26 mouse cellular contexts compared by ENCODE assay signal in genomic region chr7:100479100-100479822, GRCm38 (mm10). TPM values are rescaled to one million over a fixed set of nuclear protein-coding genes. Genes with fewer than 3 reads are reported as not detected.
A peak's percentile ranks its signal among the peaks of the same experiment; 100 is the strongest.
DNase-seq lines count a peak whose midpoint lies in the region; ATAC-seq and TF ChIP-seq lines count a peak whose summit lies in the region.
"Had no signal": no experiment of that assay in that cellular context is flagged by ENCODE, and none has a peak within 500 bp of the region (broad histone marks: within the 10 kb centered on the region; RNA-seq: fewer than 3 reads in every experiment).

No protein-coding gene starts in this region.

- no peak overlapping the region for H3K4me3 ChIP-seq in hindbrain, embryonic 13.5 days
- no peak overlapping the region for H3K4me3 ChIP-seq in hindbrain, embryonic 11.5 days (ENCODE audit: low read depth, low read length)
- no peak overlapping the region for H3K4me3 ChIP-seq in stomach, postnatal 0 days (ENCODE audit: low read depth, low read length)
- H3K4me3 ChIP-seq: forebrain, embryonic 15.5 days; heart, adult 2 months; left cerebral cortex, adult 2 months; limb, embryonic 10.5 days; liver, embryonic 15.5 days; lung, embryonic 15.5 days; midbrain, embryonic 15.5 days; myocyte; neural tube, embryonic 13.5 days had no signal

- no peak for TF ChIP-seq CTCF in stomach, postnatal 0 days (IDR thresholded peaks at IDR 0.05; ENCODE audit: low read depth)

- H3K27ac ChIP-seq in hindbrain, embryonic 13.5 days = no peak overlapping the region; the same call in 1 of the 2 replicates
- H3K27ac ChIP-seq in hindbrain, embryonic 11.5 days (ENCODE audit: low read depth, low read length) = no peak overlapping the region
- H3K27ac ChIP-seq in stomach, postnatal 0 days (replicated peaks) = no peak overlapping the region
- H3K27ac ChIP-seq: forebrain, embryonic 15.5 days; heart, adult 2 months; left cerebral cortex, adult 2 months; liver, embryonic 15.5 days; lung, embryonic 15.5 days; midbrain, embryonic 15.5 days; neural tube, embryonic 13.5 days had no signal

- no peak for ATAC-seq in hindbrain, embryonic 13.5 days (ENCODE audit: low FRiP score)
- ATAC-seq in hindbrain, embryonic 11.5 days (ENCODE audit: low FRiP score) = no peak
- ATAC-seq in stomach, postnatal 0 days (ENCODE audit: low FRiP score, low TSS enrichment) = peak; percentile 31; the same call in 1 of the 2 replicates
- ATAC-seq: forebrain, embryonic 15.5 days; midbrain, embryonic 15.5 days had no signal

- 0 out of 2 replicates have a peak overlapping the region, but pooled peaks have one; percentile 19 for H3K9ac ChIP-seq in hindbrain, embryonic 13.5 days
- no peak overlapping the region for H3K9ac ChIP-seq in hindbrain, embryonic 11.5 days (ENCODE audit: low read depth, low read length)
- no peak overlapping the region for H3K9ac ChIP-seq in stomach, postnatal 0 days (ENCODE audit: low read length)
- H3K9ac ChIP-seq: forebrain, embryonic 15.5 days; liver, embryonic 15.5 days; lung, embryonic 15.5 days; midbrain, embryonic 15.5 days; neural tube, embryonic 13.5 days had no signal

- no peak for TF ChIP-seq EP300 in stomach, postnatal 0 days (optimal IDR thresholded peaks at IDR 0.05)

- no peaks in the 10 kb centered on the region for H3K9me3 ChIP-seq in hindbrain, embryonic 13.5 days
- H3K9me3 ChIP-seq in hindbrain, embryonic 11.5 days (ENCODE audit: control insufficient read depth, low read length) = no peaks in the 10 kb centered on the region
- H3K9me3 ChIP-seq in stomach, postnatal 0 days (ENCODE audit: control insufficient read depth, low read length) = no peaks in the 10 kb centered on the region
- H3K9me3 ChIP-seq: forebrain, embryonic 15.5 days; limb, embryonic 10.5 days; liver, embryonic 15.5 days; lung, embryonic 15.5 days; midbrain, embryonic 15.5 days; neural tube, embryonic 13.5 days had no signal

- H3K4me2 ChIP-seq in hindbrain, embryonic 13.5 days = no peak overlapping the region
- no peak overlapping the region for H3K4me2 ChIP-seq in hindbrain, embryonic 11.5 days (replicated peaks; ENCODE audit: low read depth, low read length)
- H3K4me2 ChIP-seq in stomach, postnatal 0 days (replicated peaks; ENCODE audit: low read depth) = no peak overlapping the region
- H3K4me2 ChIP-seq: forebrain, embryonic 15.5 days; liver, embryonic 15.5 days; lung, embryonic 15.5 days; midbrain, embryonic 15.5 days; neural tube, embryonic 13.5 days had no signal

- WGBS in hindbrain, embryonic 13.5 days = 83% methylated on average over 20 of the region's 20 CpGs
- WGBS in hindbrain, embryonic 11.5 days = 83% methylated on average over 20 of the region's 20 CpGs
- WGBS in stomach, postnatal 0 days = 60% methylated on average over 20 of the region's 20 CpGs

- DNase-seq in cerebellum, postnatal 14 days = peak; percentile 48 to 60
- DNase-seq in cerebellum, adult 9-10 months = no peak
- DNase-seq in hindbrain, embryonic 11.5 days (ENCODE audit: low spot score) = no peak
- DNase-seq in left cerebral cortex, postnatal 4 days = peak; percentile 67
- DNase-seq in left cerebral cortex, adult 8-10 months (ENCODE audit: low spot score in 2 of 2) = no peak
- DNase-seq in stomach, postnatal 0 days (ENCODE audit: low spot score) = no peak
- no peak for DNase-seq in thymus, postnatal 0 days (ENCODE audit: low spot score)
- DNase-seq: adrenal gland, postnatal 36 days; gastrocnemius, postnatal 25 days; heart, adult 2 months; kidney, adult 18-20 months; layer of hippocampus, adult 9-11 months; lung, postnatal 36 days had no signal

- H3K36me3 ChIP-seq in hindbrain, embryonic 13.5 days = no peaks in the 10 kb centered on the region
- no peaks in the 10 kb centered on the region for H3K36me3 ChIP-seq in hindbrain, embryonic 11.5 days (ENCODE audit: control insufficient read depth, insufficient read depth, low read length)
- H3K36me3 ChIP-seq in stomach, postnatal 0 days (ENCODE audit: control insufficient read depth, insufficient read depth, low read length) = no peaks in the 10 kb centered on the region
- H3K36me3 ChIP-seq: forebrain, embryonic 15.5 days; limb, embryonic 10.5 days; liver, embryonic 15.5 days; lung, embryonic 15.5 days; midbrain, embryonic 15.5 days; neural tube, embryonic 13.5 days had no signal

- intact Hi-C loops in left cerebral cortex, postnatal 4 days (cut with DNase I) = no loop called here

- H3K27me3 ChIP-seq in hindbrain, embryonic 13.5 days = no peaks in the 10 kb centered on the region
- H3K27me3 ChIP-seq in hindbrain, embryonic 11.5 days (ENCODE audit: control insufficient read depth, insufficient read depth, low read length) = no peaks in the 10 kb centered on the region
- H3K27me3 ChIP-seq in stomach, postnatal 0 days (ENCODE audit: control insufficient read depth, insufficient read depth, low read length) = no peaks in the 10 kb centered on the region
- H3K27me3 ChIP-seq: forebrain, embryonic 15.5 days; liver, embryonic 15.5 days; lung, embryonic 15.5 days; midbrain, embryonic 15.5 days; neural tube, embryonic 13.5 days; Patski had no signal

- H3K4me1 ChIP-seq in hindbrain, embryonic 13.5 days (replicated peaks) = peaks cover 9% of the 10 kb centered on the region; the same call in 1 of the 2 replicates
- H3K4me1 ChIP-seq in hindbrain, embryonic 11.5 days (replicated peaks; ENCODE audit: control insufficient read depth, insufficient read depth, low read length) = 0 out of 2 replicates have a peak, but pooled peaks cover 3% of the 10 kb centered on the region
- H3K4me1 ChIP-seq in stomach, postnatal 0 days (replicated peaks; ENCODE audit: control insufficient read depth, insufficient read depth) = peaks cover 4% of the 10 kb centered on the region; the same call in 1 of the 2 replicates
- H3K4me1 ChIP-seq: forebrain, embryonic 15.5 days; midbrain, embryonic 15.5 days had no signal

RNA-seq across cellular contexts. Expression of gene Ucp3, which starts 6.5 kb away (rescaled TPM):
- polyA plus RNA-seq in hindbrain, embryonic 13.5 days (2015; fragmentation: Nextera tagmentation; extraction: Ambion mirVana) = not detected in 2 replicates
- not detected in 2 replicates for polyA plus RNA-seq in hindbrain, embryonic 11.5 days (2014; fragmentation: Nextera tagmentation; extraction: Ambion mirVana)
- under 1 TPM in 1 of 2 experiments, not detected in 1; 0.28 TPM for total RNA-seq in left cerebral cortex, postnatal 4 days (2021)
- 1 to 10 TPM; 2.8 to 5.7 (median 3.3) TPM for total RNA-seq in left cerebral cortex, adult 8-10 months (2022)
- 1.4 and 1.7 TPM in 2 replicates for polyA plus RNA-seq in stomach, postnatal 0 days (2015; fragmentation: Nextera tagmentation; extraction: Ambion mirVana)
- polyA plus RNA-seq in thymus, postnatal 0 days (2015; fragmentation: Nextera tagmentation; extraction: Ambion mirVana) = 0.12 and 0.14 TPM in 2 replicates
- total RNA-seq: megakaryocyte-erythroid progenitor cell, adult 5-6 weeks had no signal
- polyA plus RNA-seq: forebrain, embryonic 15.5 days; limb, embryonic 10.5 days; midbrain, embryonic 15.5 days; neural tube, embryonic 13.5 days had no signal

RNA-seq across cellular contexts. Expression of gene Ucp2, which starts 13.9 kb away (rescaled TPM):
- 75.2 and 78.6 TPM in 2 replicates for polyA plus RNA-seq in hindbrain, embryonic 13.5 days (2015; fragmentation: Nextera tagmentation; extraction: Ambion mirVana)
- polyA plus RNA-seq in hindbrain, embryonic 11.5 days (2014; fragmentation: Nextera tagmentation; extraction: Ambion mirVana) = 97.7 and 99.6 TPM in 2 replicates
- total RNA-seq in left cerebral cortex, postnatal 4 days (2021) = 10 to 100 TPM; 46.2 to 47.2 TPM
- total RNA-seq in left cerebral cortex, adult 8-10 months (2022) = 100 to 1,000 TPM in 1 of 4 experiments, 10 to 100 TPM in 3; 63.3 to 124 (median 79.8) TPM
- 618 and 662 TPM in 2 replicates for polyA plus RNA-seq in stomach, postnatal 0 days (2015; fragmentation: Nextera tagmentation; extraction: Ambion mirVana)
- polyA plus RNA-seq in thymus, postnatal 0 days (2015; fragmentation: Nextera tagmentation; extraction: Ambion mirVana) = 803 and 920 TPM in 2 replicates

RNA-seq across cellular contexts. Expression of gene Dnajb13, which starts 35.5 kb away (rescaled TPM):
- 4.4 and 8.5 TPM in 2 replicates for polyA plus RNA-seq in hindbrain, embryonic 13.5 days (2015; fragmentation: Nextera tagmentation; extraction: Ambion mirVana)
- 7.1 and 7.8 TPM in 2 replicates for polyA plus RNA-seq in hindbrain, embryonic 11.5 days (2014; fragmentation: Nextera tagmentation; extraction: Ambion mirVana)
- under 1 TPM; 0.38 to 0.62 TPM for total RNA-seq in left cerebral cortex, postnatal 4 days (2021)
- 1 to 10 TPM in 1 of 4 experiments, under 1 TPM in 3; 0.48 to 1.1 (median 0.79) TPM for total RNA-seq in left cerebral cortex, adult 8-10 months (2022)
- 0.45 and 0.54 TPM in 2 replicates for polyA plus RNA-seq in stomach, postnatal 0 days (2015; fragmentation: Nextera tagmentation; extraction: Ambion mirVana)
- polyA plus RNA-seq in thymus, postnatal 0 days (2015; fragmentation: Nextera tagmentation; extraction: Ambion mirVana) = 1.7 TPM in 2 replicates
- total RNA-seq: gastrocnemius, postnatal 25 days; heart, adult 2 months; heart, postnatal 25 days had no signal
- polyA plus RNA-seq: heart, embryonic 14.5 days had no signal

RNA-seq across cellular contexts. Expression of gene Coa4, which starts 57.6 kb away (rescaled TPM):
- polyA plus RNA-seq in hindbrain, embryonic 13.5 days (2015; fragmentation: Nextera tagmentation; extraction: Ambion mirVana) = 15.8 and 17.2 TPM in 2 replicates
- 20.6 and 22.8 TPM in 2 replicates for polyA plus RNA-seq in hindbrain, embryonic 11.5 days (2014; fragmentation: Nextera tagmentation; extraction: Ambion mirVana)
- 1 to 10 TPM; 8.9 to 9.0 TPM for total RNA-seq in left cerebral cortex, postnatal 4 days (2021)
- total RNA-seq in left cerebral cortex, adult 8-10 months (2022) = 10 to 100 TPM in 1 of 4 experiments, 1 to 10 TPM in 3; 8.2 to 10.3 (median 9.5) TPM
- 25.2 and 27.2 TPM in 2 replicates for polyA plus RNA-seq in stomach, postnatal 0 days (2015; fragmentation: Nextera tagmentation; extraction: Ambion mirVana)
- polyA plus RNA-seq in thymus, postnatal 0 days (2015; fragmentation: Nextera tagmentation; extraction: Ambion mirVana) = 18.4 and 18.6 TPM in 2 replicates

Comparison
In these comparisons a context has a peak if more than half of its experiments do, and no peak if none do; other contexts are left out.
1. DNase-seq: peak in cerebellum, postnatal 14 days (2 of 2) and left cerebral cortex, postnatal 4 days (single experiment); none in cerebellum, adult 9-10 months (single experiment), hindbrain, embryonic 11.5 days (single experiment), left cerebral cortex, adult 8-10 months (0 of 2), stomach, postnatal 0 days (single experiment) and thymus, postnatal 0 days (single experiment).